Mouse (Mus musculus): ENCODE data around the gene Aox3. TPM values are rescaled to one million over a fixed set of nuclear protein-coding genes. Genes with fewer than 3 reads are reported as not detected.

The Aox3 gene
- polyA plus RNA-seq, 1 experiment from 2014 or later = 0.38 TPM

DNA sequence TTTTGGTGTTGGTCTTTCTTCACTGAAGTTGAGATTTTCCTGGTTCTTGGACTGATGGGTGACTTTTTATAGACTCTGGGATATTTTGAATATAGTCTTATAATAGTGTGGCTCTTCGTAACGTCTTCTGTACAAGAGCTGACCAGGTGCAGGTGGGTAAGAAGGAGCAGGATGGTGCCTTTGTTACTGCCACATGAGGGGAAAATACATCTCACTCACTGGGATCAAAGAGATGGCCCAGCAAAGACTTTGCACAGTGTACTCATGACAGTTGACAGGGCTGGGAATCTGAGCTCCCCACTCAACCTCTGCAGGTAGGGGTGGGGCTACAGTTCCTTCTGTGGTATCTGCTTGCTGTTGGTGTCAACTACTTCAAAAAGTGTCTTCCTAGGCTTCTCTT, 38.7 kb upstream of the Aox3 start:
- H3K4me1 ChIP-seq (ENCODE audit: control insufficient read depth, insufficient read depth, low read depth, low read length) = no peaks in the 10 kb centered on the region
- no peak overlapping the region for H3K4me3 ChIP-seq (ENCODE audit: low read length)
- H3K9ac ChIP-seq (ENCODE audit: low read depth, low read length) = no peak overlapping the region
- H3K4me2 ChIP-seq (ENCODE audit: low read length) = no peak overlapping the region
- H3K27ac ChIP-seq (ENCODE audit: low read depth, low read length) = no peak overlapping the region
- H3K9me3 ChIP-seq (ENCODE audit: control insufficient read depth, low read length) = no peaks in the 10 kb centered on the region
- ATAC-seq = no peak
- no peaks in the 10 kb centered on the region for H3K36me3 ChIP-seq (ENCODE audit: control insufficient read depth, insufficient read depth, low read length)
- H3K27me3 ChIP-seq (replicated peaks; ENCODE audit: control insufficient read depth, insufficient read depth, low read length) = no peaks in the 10 kb centered on the region
- 93% methylated on average over 2 of the region's 2 CpGs for WGBS

DNA sequence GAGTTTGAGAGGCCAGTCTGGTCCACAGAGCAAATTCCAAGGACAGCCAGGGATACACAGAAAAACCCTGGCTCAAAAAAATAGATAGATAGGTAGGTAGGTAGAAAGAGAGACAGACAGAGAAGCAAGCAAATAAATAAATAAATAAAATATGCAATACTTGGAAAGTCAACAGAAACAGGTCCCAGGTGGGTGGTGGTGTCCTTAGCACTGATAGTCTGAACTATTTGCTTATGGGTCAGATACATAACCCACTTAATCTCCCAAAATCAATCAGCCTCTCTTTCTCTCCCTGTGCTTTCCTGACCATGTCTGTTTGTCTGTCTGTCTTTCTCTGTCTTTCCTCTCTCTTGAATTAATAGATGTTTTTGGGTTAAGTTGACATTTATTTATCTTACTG, 35.0 kb upstream of the Aox3 start:
- no peaks in the 10 kb centered on the region for H3K9me3 ChIP-seq (ENCODE audit: control insufficient read depth, low read length)
- no peak for ATAC-seq

GRCm38 (mm10) chr1:58078390-58078789, 34.5 kb upstream of the Aox3 start:
- no peaks in the 10 kb centered on the region for H3K4me1 ChIP-seq (ENCODE audit: control insufficient read depth, insufficient read depth, low read depth, low read length)
- no peaks in the 10 kb centered on the region for H3K36me3 ChIP-seq (ENCODE audit: control insufficient read depth, insufficient read depth, low read length)
- no peaks in the 10 kb centered on the region for H3K9me3 ChIP-seq (ENCODE audit: control insufficient read depth, low read length)
- ATAC-seq = no peak
- no peak overlapping the region for H3K4me3 ChIP-seq (ENCODE audit: low read length)
- no peak overlapping the region for H3K9ac ChIP-seq (ENCODE audit: low read depth, low read length)
- H3K27ac ChIP-seq (ENCODE audit: low read depth, low read length) = no peak overlapping the region
- H3K27me3 ChIP-seq (replicated peaks; ENCODE audit: control insufficient read depth, insufficient read depth, low read length) = no peaks in the 10 kb centered on the region
- H3K4me2 ChIP-seq (ENCODE audit: low read length) = no peak overlapping the region
- 92% methylated on average over 7 of the region's 7 CpGs for WGBS

More for the DNA sequence above, 35.0 kb upstream of the Aox3 start:
- Histone ChIP-seq H3K4me1 (ENCODE audit: control insufficient read depth, insufficient read depth, low read depth, low read length) (no peaks in the 10 kb centered on the region), H3K27ac (ENCODE audit: low read depth, low read length) (no peak overlapping the region), H3K36me3 (ENCODE audit: control insufficient read depth, insufficient read depth, low read length) (no peaks in the 10 kb centered on the region), H3K9ac (ENCODE audit: low read depth, low read length) (no peak overlapping the region), H3K4me2 (ENCODE audit: low read length) (no peak overlapping the region), H3K4me3 (ENCODE audit: low read length) (no peak overlapping the region), H3K27me3 (replicated peaks; ENCODE audit: control insufficient read depth, insufficient read depth, low read length) (no peaks in the 10 kb centered on the region)

- no peaks in the 10 kb centered on the region for H3K27me3 ChIP-seq (replicated peaks; ENCODE audit: control insufficient read depth, insufficient read depth, low read length)
- WGBS = 95% methylated on average over 5 of the region's 5 CpGs
Measured at GRCm38 (mm10) chr1:58079689-58080088, 33.2 kb upstream of the Aox3 start.

GRCm38 (mm10) chr1:58080446-58080845, 32.5 kb upstream of the Aox3 start:
- Histone ChIP-seq H3K36me3 (ENCODE audit: control insufficient read depth, insufficient read depth, low read length) (no peaks in the 10 kb centered on the region), H3K27me3 (replicated peaks; ENCODE audit: control insufficient read depth, insufficient read depth, low read length) (no peaks in the 10 kb centered on the region), H3K27ac (ENCODE audit: low read depth, low read length) (no peak overlapping the region), H3K9ac (ENCODE audit: low read depth, low read length) (no peak overlapping the region), H3K9me3 (ENCODE audit: control insufficient read depth, low read length) (no peaks in the 10 kb centered on the region), H3K4me3 (ENCODE audit: low read length) (no peak overlapping the region), H3K4me1 (ENCODE audit: control insufficient read depth, insufficient read depth, low read depth, low read length) (no peaks in the 10 kb centered on the region), H3K4me2 (ENCODE audit: low read length) (no peak overlapping the region)
- ATAC-seq = no peak
- 90% methylated on average over 4 of the region's 4 CpGs for whole genome bisulfite sequencing

More at GRCm38 (mm10) chr1:58079689-58080088, 33.2 kb upstream of the Aox3 start:
- ATAC-seq = no peak
- no peaks in the 10 kb centered on the region for H3K9me3 ChIP-seq (ENCODE audit: control insufficient read depth, low read length)
- no peak overlapping the region for H3K4me3 ChIP-seq (ENCODE audit: low read length)
- H3K36me3 ChIP-seq (ENCODE audit: control insufficient read depth, insufficient read depth, low read length) = no peaks in the 10 kb centered on the region
- H3K4me1 ChIP-seq (ENCODE audit: control insufficient read depth, insufficient read depth, low read depth, low read length) = no peaks in the 10 kb centered on the region
- no peak overlapping the region for H3K9ac ChIP-seq (ENCODE audit: low read depth, low read length)
- no peak overlapping the region for H3K27ac ChIP-seq (ENCODE audit: low read depth, low read length)
- H3K4me2 ChIP-seq (ENCODE audit: low read length) = no peak overlapping the region

- Histone ChIP-seq H3K4me1 (ENCODE audit: control insufficient read depth, insufficient read depth, low read depth, low read length) (no peaks in the 10 kb centered on the region), H3K36me3 (ENCODE audit: control insufficient read depth, insufficient read depth, low read length) (no peaks in the 10 kb centered on the region), H3K9ac (ENCODE audit: low read depth, low read length) (no peak overlapping the region), H3K4me2 (ENCODE audit: low read length) (no peak overlapping the region), H3K27ac (ENCODE audit: low read depth, low read length) (no peak overlapping the region), H3K27me3 (replicated peaks; ENCODE audit: control insufficient read depth, insufficient read depth, low read length) (no peaks in the 10 kb centered on the region), H3K9me3 (ENCODE audit: control insufficient read depth, low read length) (no peaks in the 10 kb centered on the region), H3K4me3 (ENCODE audit: low read length) (no peak overlapping the region)
- WGBS = 86% methylated on average over 5 of the region's 5 CpGs
- no peak for ATAC-seq
Measured at GRCm38 (mm10) chr1:58081356-58081755, 31.6 kb upstream of the Aox3 start.

DNA sequence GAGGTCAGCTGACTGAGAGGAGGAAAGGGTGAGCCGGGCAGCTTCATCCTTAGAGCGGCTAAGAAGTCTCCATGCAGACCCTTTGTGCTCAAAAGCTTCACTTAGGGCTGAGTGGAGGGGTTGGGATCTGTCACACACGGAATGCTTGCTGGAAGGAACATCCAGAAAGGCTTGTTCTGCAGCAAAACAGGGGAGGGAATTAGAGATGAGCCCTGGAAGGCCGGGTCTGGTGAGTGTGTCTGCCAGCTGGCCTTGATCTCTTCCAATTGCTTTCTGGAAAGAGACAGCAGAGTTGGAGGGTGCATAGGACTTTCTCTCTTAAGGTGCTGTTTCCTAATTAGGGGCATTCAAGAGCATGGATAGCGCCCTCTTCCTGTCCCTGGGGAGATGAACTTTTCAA, 23.6 kb upstream of the Aox3 start:
- no peak for ATAC-seq
- WGBS = 72% methylated on average over 5 of the region's 5 CpGs

GRCm38 (mm10) chr1:58090191-58090590, 22.7 kb upstream of the Aox3 start:
- 82% methylated on average over 4 of the region's 4 CpGs for WGBS
- no peak overlapping the region for H3K27ac ChIP-seq (ENCODE audit: low read depth, low read length)
- no peaks in the 10 kb centered on the region for H3K9me3 ChIP-seq (ENCODE audit: control insufficient read depth, low read length)
- H3K4me2 ChIP-seq (ENCODE audit: low read length) = no peak overlapping the region
- no peaks in the 10 kb centered on the region for H3K36me3 ChIP-seq (ENCODE audit: control insufficient read depth, insufficient read depth, low read length)
- no peak overlapping the region for H3K9ac ChIP-seq (ENCODE audit: low read depth, low read length)
- H3K27me3 ChIP-seq (replicated peaks; ENCODE audit: control insufficient read depth, insufficient read depth, low read length) = no peaks in the 10 kb centered on the region
- no peak for ATAC-seq
- no peaks in the 10 kb centered on the region for H3K4me1 ChIP-seq (ENCODE audit: control insufficient read depth, insufficient read depth, low read depth, low read length)
- H3K4me3 ChIP-seq (ENCODE audit: low read length) = no peak overlapping the region

More for the DNA sequence above, 23.6 kb upstream of the Aox3 start:
- Histone ChIP-seq H3K4me2 (ENCODE audit: low read length) (no peak overlapping the region), H3K27me3 (replicated peaks; ENCODE audit: control insufficient read depth, insufficient read depth, low read length) (no peaks in the 10 kb centered on the region), H3K4me3 (ENCODE audit: low read length) (no peak overlapping the region), H3K9me3 (ENCODE audit: control insufficient read depth, low read length) (no peaks in the 10 kb centered on the region), H3K36me3 (ENCODE audit: control insufficient read depth, insufficient read depth, low read length) (no peaks in the 10 kb centered on the region), H3K9ac (ENCODE audit: low read depth, low read length) (no peak overlapping the region), H3K4me1 (ENCODE audit: control insufficient read depth, insufficient read depth, low read depth, low read length) (no peaks in the 10 kb centered on the region), H3K27ac (ENCODE audit: low read depth, low read length) (no peak overlapping the region)

- Histone ChIP-seq H3K27ac (ENCODE audit: low read depth, low read length) (no peak overlapping the region), H3K9ac (ENCODE audit: low read depth, low read length) (no peak overlapping the region), H3K9me3 (ENCODE audit: control insufficient read depth, low read length) (no peaks in the 10 kb centered on the region), H3K36me3 (ENCODE audit: control insufficient read depth, insufficient read depth, low read length) (no peaks in the 10 kb centered on the region), H3K4me3 (ENCODE audit: low read length) (no peak overlapping the region), H3K27me3 (replicated peaks; ENCODE audit: control insufficient read depth, insufficient read depth, low read length) (no peaks in the 10 kb centered on the region), H3K4me2 (ENCODE audit: low read length) (no peak overlapping the region), H3K4me1 (ENCODE audit: control insufficient read depth, insufficient read depth, low read depth, low read length) (no peaks in the 10 kb centered on the region)
- ATAC-seq = no peak
- 83% methylated on average over 3 of the region's 3 CpGs for WGBS
Measured at GRCm38 (mm10) chr1:58091213-58091612, 21.7 kb upstream of the Aox3 start.

DNA sequence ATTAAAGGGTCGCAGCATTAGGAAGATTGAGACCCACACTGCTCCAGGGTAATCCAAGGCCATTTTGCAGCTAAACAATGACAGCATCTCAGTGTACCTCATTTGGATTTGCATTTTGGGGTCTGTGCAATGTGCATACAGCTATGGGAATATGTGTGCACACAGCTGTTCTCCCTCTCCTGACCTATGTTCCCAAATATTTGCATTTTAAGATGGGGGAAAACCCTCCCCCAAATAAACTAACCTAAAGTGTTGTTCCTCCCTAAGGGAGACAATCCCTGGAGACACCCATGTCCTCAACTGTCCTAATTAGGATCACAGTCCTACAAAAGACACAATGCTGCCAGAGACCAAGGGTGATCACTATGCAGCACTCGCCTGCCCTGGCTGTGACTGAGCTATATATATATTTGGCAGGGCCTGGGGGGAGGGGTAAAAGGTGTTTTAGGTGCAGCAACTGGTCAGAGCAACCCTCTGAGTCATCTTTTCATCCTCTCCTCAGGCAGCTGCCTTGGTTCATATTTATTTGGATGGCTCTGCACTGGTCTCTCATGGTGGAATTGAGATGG, 20.9 kb upstream of the Aox3 start:
- no peak overlapping the region for H3K4me3 ChIP-seq (ENCODE audit: low read length)
- no peaks in the 10 kb centered on the region for H3K4me1 ChIP-seq (ENCODE audit: control insufficient read depth, insufficient read depth, low read depth, low read length)
- WGBS = 84% methylated on average over 2 of the region's 2 CpGs
- ATAC-seq = no peak
- H3K9ac ChIP-seq (ENCODE audit: low read depth, low read length) = no peak overlapping the region
- no peaks in the 10 kb centered on the region for H3K9me3 ChIP-seq (ENCODE audit: control insufficient read depth, low read length)
- no peak overlapping the region for H3K27ac ChIP-seq (ENCODE audit: low read depth, low read length)
- no peak overlapping the region for H3K4me2 ChIP-seq (ENCODE audit: low read length)
- H3K27me3 ChIP-seq (replicated peaks; ENCODE audit: control insufficient read depth, insufficient read depth, low read length) = no peaks in the 10 kb centered on the region
- H3K36me3 ChIP-seq (ENCODE audit: control insufficient read depth, insufficient read depth, low read length) = no peaks in the 10 kb centered on the region

Data from hindbrain, embryonic 16.5 days (tissue).